Mouse (Mus musculus): ENCODE data around the gene Actr5. TPM values are rescaled to one million over a fixed set of nuclear protein-coding genes. Genes with fewer than 3 reads are reported as not detected.

Actr5 gene
- polyA plus RNA-seq, 1 experiment from 2014 or later, result 13.9 TPM

GRCm38 (mm10) chr2:158611326-158611719, 13.4 kb upstream of the Actr5 start:
- Histone ChIP-seq H3K9ac (replicated peaks; ENCODE audit: low read length) (peak overlapping the region; percentile 73), H3K36me3 (ENCODE audit: control insufficient read depth, insufficient read depth, low read length) (peaks cover 5% of the 10 kb centered on the region; the same call in 1 of the 2 replicates), H3K4me2 (ENCODE audit: low read length) (peak overlapping the region; percentile 60), H3K9me3 (ENCODE audit: control insufficient read depth, low read length) (no peaks in the 10 kb centered on the region), H3K27ac (replicated peaks; ENCODE audit: low read depth, low read length) (peak overlapping the region; percentile 93), H3K4me1 (ENCODE audit: control insufficient read depth, insufficient read depth, low read length) (0 out of 2 replicates have a peak, but pooled peaks cover 4% of the 10 kb centered on the region), H3K27me3 (ENCODE audit: control insufficient read depth, insufficient read depth, low read length) (peaks cover 77% of the 10 kb centered on the region), H3K4me3 (replicated peaks; ENCODE audit: low read depth, low read length) (peak overlapping the region; percentile 48)
- DNase-seq, result peak; percentile 43
- no peak for ATAC-seq (ENCODE audit: low FRiP score, low TSS enrichment)
- WGBS, result 1% methylated on average over 30 of the region's 30 CpGs

GRCm38 (mm10) chr2:158611726-158612670, 12.7 kb upstream of the Actr5 start:
- H3K4me1 ChIP-seq (ENCODE audit: control insufficient read depth, insufficient read depth, low read length), result no peaks in the 10 kb centered on the region
- H3K36me3 ChIP-seq (ENCODE audit: control insufficient read depth, insufficient read depth, low read length), result peaks cover 5% of the 10 kb centered on the region; the same call in 1 of the 2 replicates
- peak overlapping the region; percentile 60 for H3K4me2 ChIP-seq (ENCODE audit: low read length)
- H3K27ac ChIP-seq (replicated peaks; ENCODE audit: low read depth, low read length), result peak overlapping the region; percentile 93
- H3K4me3 ChIP-seq (replicated peaks; ENCODE audit: low read depth, low read length), result peak overlapping the region; percentile 48
- 2% methylated on average over 30 of the region's 30 CpGs for WGBS
- ATAC-seq (ENCODE audit: low FRiP score, low TSS enrichment) (no peak), DNase-seq (peak; percentile 53)
- H3K9ac ChIP-seq (replicated peaks; ENCODE audit: low read length), result peak overlapping the region; percentile 73
- no peaks in the 10 kb centered on the region for H3K9me3 ChIP-seq (ENCODE audit: control insufficient read depth, low read length)
- H3K27me3 ChIP-seq (ENCODE audit: control insufficient read depth, insufficient read depth, low read length), result peaks cover 83% of the 10 kb centered on the region

GRCm38 (mm10) chr2:158612671-158613250, 11.9 kb upstream of the Actr5 start:
- ATAC-seq (ENCODE audit: low FRiP score, low TSS enrichment) (no peak), DNase-seq (peak; percentile 49)
- Histone ChIP-seq H3K27ac (replicated peaks; ENCODE audit: low read depth, low read length) (peak overlapping the region; percentile 93), H3K4me1 (ENCODE audit: control insufficient read depth, insufficient read depth, low read length) (no peaks in the 10 kb centered on the region), H3K36me3 (ENCODE audit: control insufficient read depth, insufficient read depth, low read length) (peaks cover 5% of the 10 kb centered on the region; the same call in 1 of the 2 replicates), H3K4me3 (replicated peaks; ENCODE audit: low read depth, low read length) (peak overlapping the region; percentile 48), H3K4me2 (ENCODE audit: low read length) (peak overlapping the region; percentile 60), H3K9ac (replicated peaks; ENCODE audit: low read length) (peak overlapping the region; percentile 73), H3K27me3 (ENCODE audit: control insufficient read depth, insufficient read depth, low read length) (peaks cover 79% of the 10 kb centered on the region), H3K9me3 (ENCODE audit: control insufficient read depth, low read length) (no peaks in the 10 kb centered on the region)
- WGBS, result 3% methylated on average over 10 of the region's 10 CpGs

DNA sequence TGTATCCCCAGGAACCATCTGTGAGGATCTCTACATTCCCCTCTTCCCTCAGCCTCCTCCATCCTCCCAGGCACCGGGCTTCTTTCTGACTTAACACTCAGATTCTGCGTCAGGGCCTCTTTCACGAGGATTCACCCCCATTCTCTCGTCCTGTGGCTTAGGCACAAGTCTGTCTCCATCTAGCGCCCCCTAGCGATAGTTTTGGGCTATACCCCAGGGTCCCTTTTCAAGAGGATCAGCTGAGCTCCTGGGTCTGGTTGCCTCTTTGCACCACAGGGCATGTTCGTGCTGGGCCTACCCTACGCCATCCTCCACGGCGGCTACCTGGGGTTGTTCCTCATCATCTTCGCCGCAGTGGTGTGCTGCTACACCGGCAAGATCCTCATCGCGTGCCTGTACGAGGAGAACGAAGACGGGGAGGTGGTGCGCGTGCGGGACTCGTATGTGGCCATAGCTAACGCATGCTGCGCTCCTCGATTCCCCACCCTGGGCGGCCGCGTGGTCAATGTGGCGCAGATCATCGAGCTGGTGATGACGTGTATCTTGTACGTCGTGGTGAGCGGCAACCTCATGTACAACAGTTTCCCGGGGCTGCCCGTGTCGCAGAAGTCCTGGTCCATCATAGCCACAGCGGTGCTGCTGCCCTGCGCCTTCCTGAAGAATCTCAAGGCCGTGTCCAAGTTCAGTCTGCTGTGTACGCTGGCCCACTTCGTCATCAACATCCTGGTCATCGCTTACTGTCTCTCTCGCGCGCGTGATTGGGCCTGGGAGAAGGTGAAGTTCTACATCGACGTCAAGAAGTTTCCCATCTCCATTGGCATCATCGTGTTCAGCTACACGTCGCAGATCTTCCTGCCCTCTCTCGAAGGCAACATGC, 10.9 kb upstream of the Actr5 start:
- peak overlapping the region; percentile 48 for H3K4me3 ChIP-seq (replicated peaks; ENCODE audit: low read depth, low read length)
- ATAC-seq (ENCODE audit: low FRiP score, low TSS enrichment), result 0 out of 2 replicates have a peak, but pooled peaks have one; percentile 6
- DNase-seq, result peak; percentile 91
- H3K27ac ChIP-seq (replicated peaks; ENCODE audit: low read depth, low read length), result peak overlapping the region; percentile 93
- no peaks in the 10 kb centered on the region for H3K9me3 ChIP-seq (ENCODE audit: control insufficient read depth, low read length)
- 4% methylated on average over 53 of the region's 53 CpGs for WGBS
- H3K9ac ChIP-seq (replicated peaks; ENCODE audit: low read length), result peak overlapping the region; percentile 73
- H3K27me3 ChIP-seq (ENCODE audit: control insufficient read depth, insufficient read depth, low read length), result peaks cover 75% of the 10 kb centered on the region
- peak overlapping the region; percentile 60 for H3K4me2 ChIP-seq (ENCODE audit: low read length)
- no peaks in the 10 kb centered on the region for H3K4me1 ChIP-seq (ENCODE audit: control insufficient read depth, insufficient read depth, low read length)
- peaks cover 5% of the 10 kb centered on the region; the same call in 1 of the 2 replicates for H3K36me3 ChIP-seq (ENCODE audit: control insufficient read depth, insufficient read depth, low read length)

- DNase-seq (peak; percentile 47), ATAC-seq (ENCODE audit: low FRiP score, low TSS enrichment) (no peak)
- H3K9me3 ChIP-seq (ENCODE audit: control insufficient read depth, low read length), result no peaks in the 10 kb centered on the region
- H3K4me1 ChIP-seq (ENCODE audit: control insufficient read depth, insufficient read depth, low read length), result no peaks in the 10 kb centered on the region
- 1% methylated on average over 47 of the region's 47 CpGs for WGBS
- H3K27ac ChIP-seq (replicated peaks; ENCODE audit: low read depth, low read length), result peak overlapping the region; percentile 93
- H3K9ac ChIP-seq (replicated peaks; ENCODE audit: low read length), result peak overlapping the region; percentile 73
- peaks cover 5% of the 10 kb centered on the region; the same call in 1 of the 2 replicates for H3K36me3 ChIP-seq (ENCODE audit: control insufficient read depth, insufficient read depth, low read length)
- H3K27me3 ChIP-seq (ENCODE audit: control insufficient read depth, insufficient read depth, low read length), result peaks cover 68% of the 10 kb centered on the region
- peak overlapping the region; percentile 60 for H3K4me2 ChIP-seq (ENCODE audit: low read length)
- peak overlapping the region; percentile 48 for H3K4me3 ChIP-seq (replicated peaks; ENCODE audit: low read depth, low read length)
Measured at GRCm38 (mm10) chr2:158614418-158614955, 10.2 kb upstream of the Actr5 start.

DNA sequence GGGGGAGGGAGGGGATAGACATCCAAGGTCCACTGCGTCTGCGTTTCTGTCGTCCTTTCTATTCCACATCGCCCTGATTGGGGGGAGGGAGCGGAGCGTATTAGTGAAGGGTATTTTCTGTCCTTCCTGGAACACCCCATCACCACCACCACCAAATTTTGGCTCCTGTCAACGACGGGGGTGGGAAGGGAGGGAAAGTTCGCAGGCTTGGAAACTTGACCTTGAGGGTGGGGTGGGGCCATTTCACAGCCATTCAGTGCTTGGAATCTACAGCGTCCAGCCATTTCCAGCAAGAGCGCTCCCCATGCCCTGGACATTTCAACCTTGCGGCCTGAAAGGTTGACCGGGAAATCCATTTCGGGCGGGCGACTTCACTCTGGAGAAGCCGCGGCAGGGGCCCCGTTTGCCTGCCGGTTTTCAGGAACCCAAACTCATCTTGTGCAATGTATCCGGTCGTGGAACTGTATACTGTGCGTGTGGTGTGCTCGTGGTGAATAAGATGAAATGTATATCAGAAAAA, 9.5 kb upstream of the Actr5 start:
- under 1% methylated on average over 24 of the region's 24 CpGs for WGBS

DNA sequence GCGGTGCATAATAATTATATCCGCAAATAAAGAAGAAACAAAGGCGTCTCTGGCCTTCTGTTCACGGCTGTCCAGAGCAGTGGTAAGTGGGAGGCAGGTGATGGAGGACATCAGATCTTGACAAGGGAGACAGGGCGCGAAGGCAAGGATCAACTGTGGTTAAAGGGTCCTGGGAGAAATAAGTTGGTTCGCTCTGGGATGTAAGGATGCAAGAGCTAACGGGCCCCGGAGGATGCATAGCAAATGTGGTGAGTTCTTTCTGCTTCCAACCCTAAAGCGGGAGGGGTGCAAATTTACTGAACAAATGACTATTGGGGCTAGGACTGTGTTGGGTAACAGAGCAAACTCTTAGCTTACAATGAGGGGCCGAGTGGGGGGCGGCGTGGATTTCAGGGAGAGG, 9.0 kb upstream of the Actr5 start:
- Histone ChIP-seq H3K9me3 (ENCODE audit: control insufficient read depth, low read length) (no peaks in the 10 kb centered on the region), H3K9ac (replicated peaks; ENCODE audit: low read length) (peak overlapping the region; percentile 73), H3K4me3 (replicated peaks; ENCODE audit: low read depth, low read length) (peak overlapping the region; percentile 48), H3K4me1 (ENCODE audit: control insufficient read depth, insufficient read depth, low read length) (no peaks in the 10 kb centered on the region), H3K27me3 (ENCODE audit: control insufficient read depth, insufficient read depth, low read length) (peaks cover 59% of the 10 kb centered on the region), H3K36me3 (ENCODE audit: control insufficient read depth, insufficient read depth, low read length) (peaks cover 5% of the 10 kb centered on the region; the same call in 1 of the 2 replicates), H3K27ac (replicated peaks; ENCODE audit: low read depth, low read length) (peak overlapping the region; percentile 93), H3K4me2 (ENCODE audit: low read length) (peak overlapping the region; percentile 60)
- under 1% methylated on average over 13 of the region's 13 CpGs for WGBS
- DNase-seq (peak; percentile 55), ATAC-seq (ENCODE audit: low FRiP score, low TSS enrichment) (no peak)

More for the DNA sequence above, 9.5 kb upstream of the Actr5 start:
- H3K4me3 ChIP-seq (replicated peaks; ENCODE audit: low read depth, low read length), result peak overlapping the region; percentile 48
- no peaks in the 10 kb centered on the region for H3K9me3 ChIP-seq (ENCODE audit: control insufficient read depth, low read length)
- ATAC-seq (ENCODE audit: low FRiP score, low TSS enrichment) (no peak), DNase-seq (peak; percentile 40)
- peak overlapping the region; percentile 93 for H3K27ac ChIP-seq (replicated peaks; ENCODE audit: low read depth, low read length)
- peaks cover 5% of the 10 kb centered on the region; the same call in 1 of the 2 replicates for H3K36me3 ChIP-seq (ENCODE audit: control insufficient read depth, insufficient read depth, low read length)
- peak overlapping the region; percentile 60 for H3K4me2 ChIP-seq (ENCODE audit: low read length)
- peak overlapping the region; percentile 73 for H3K9ac ChIP-seq (replicated peaks; ENCODE audit: low read length)
- peaks cover 64% of the 10 kb centered on the region for H3K27me3 ChIP-seq (ENCODE audit: control insufficient read depth, insufficient read depth, low read length)
- no peaks in the 10 kb centered on the region for H3K4me1 ChIP-seq (ENCODE audit: control insufficient read depth, insufficient read depth, low read length)

All from midbrain, embryonic 14.5 days (tissue).